Mouse (Mus musculus) G1E (cell line): Measurements from ENCODE around the gene Pfkfb3. TPM values are rescaled to one million over a fixed set of nuclear protein-coding genes. Genes with fewer than 3 reads are reported as not detected.

Experiments used
- ATAC-seq: 2 replicates; pipeline ENCODE4 v1.8.0; 2016; ENCODE audit warnings: mild to moderate bottlenecking; ENCODE audit not compliant: insufficient number of reproducible peaks, poor library complexity, low FRiP score, severe bottlenecking; ENCODE audit errors: extremely low read depth
- DNase-seq: peaks from one replicate; pipeline ENCODE4 v3.0.0; 2012; ENCODE audit warnings: low spot score
- H3K27me3 ChIP-seq: 2 replicates; pipeline ENCODE4 v1.6.1; 2012; ENCODE audit warnings: mild to moderate bottlenecking, low read length, inconsistent platforms; ENCODE audit not compliant: insufficient read depth
- H3K36me3 ChIP-seq: replicated peaks from 2 replicates; pipeline ENCODE3; 2012; ENCODE audit warnings: mild to moderate bottlenecking, inconsistent platforms
- H3K4me1 ChIP-seq: 2 replicates; pipeline ENCODE4 v1.6.1; 2012; ENCODE audit warnings: low read depth, low read length, inconsistent platforms, mixed read lengths; ENCODE audit not compliant: insufficient read depth
- H3K4me3 ChIP-seq: 2 replicates; pipeline ENCODE4 v1.5.1; 2012; ENCODE audit warnings: low read depth, mild to moderate bottlenecking, inconsistent platforms, low read length, moderate library complexity, mixed read lengths
- H3K9me3 ChIP-seq: replicated peaks from 2 replicates; pipeline ENCODE4 v1.6.1; 2012; ENCODE audit warnings: inconsistent platforms
- CTCF ChIP-seq: IDR thresholded peaks from 2 replicates; pipeline ENCODE4 v1.5.1; 2012; ENCODE audit warnings: low read depth, low read length, inconsistent platforms, mixed read lengths
- GATA1 ChIP-seq: IDR thresholded peaks from 2 replicates; pipeline ENCODE4 v1.6.1; 2012; ENCODE audit warnings: borderline replicate concordance, low read length, inconsistent platforms, mixed read lengths
- GATA2 ChIP-seq: IDR thresholded peaks from 2 replicates; pipeline ENCODE4 v1.6.1; 2012; ENCODE audit warnings: low read depth, low read length, inconsistent platforms, borderline replicate concordance
- POLR2AphosphoS5 ChIP-seq: IDR thresholded peaks from 2 replicates; pipeline ENCODE4 v1.6.1; 2012; ENCODE audit warnings: low read depth, low read length, inconsistent platforms; ENCODE audit not compliant: insufficient replicate concordance
- TAL1 ChIP-seq: conservative IDR thresholded peaks from 2 replicates; pipeline ENCODE4 v1.6.1; 2012; ENCODE audit warnings: low read depth, low read length, inconsistent platforms, mixed read lengths
- polyA plus RNA-seq: library from polyadenylated mRNA; stranded (reverse); fragments of >175 nt; gene quantifications from 2 replicates; pipeline ENCODE4 v1.2.3, GENCODE M21; 2012
- total RNA-seq, 2 experiments: library from RNA; stranded (forward) in 1 of 2; stranded (reverse) in 1 of 2; fragments of 200-1000 nt in 1 of 2; fragments of >200 nt in 1 of 2; fragmentation: Nextera tagmentation in 1 of 2; gene quantifications; 2 replicates each; pipeline ENCODE4 v1.2.3; 2014 to 2017

Pfkfb3 gene
- total and polyA plus RNA-seq, 3 experiments, result 1.1 TPM; not detected in 2

DNA sequence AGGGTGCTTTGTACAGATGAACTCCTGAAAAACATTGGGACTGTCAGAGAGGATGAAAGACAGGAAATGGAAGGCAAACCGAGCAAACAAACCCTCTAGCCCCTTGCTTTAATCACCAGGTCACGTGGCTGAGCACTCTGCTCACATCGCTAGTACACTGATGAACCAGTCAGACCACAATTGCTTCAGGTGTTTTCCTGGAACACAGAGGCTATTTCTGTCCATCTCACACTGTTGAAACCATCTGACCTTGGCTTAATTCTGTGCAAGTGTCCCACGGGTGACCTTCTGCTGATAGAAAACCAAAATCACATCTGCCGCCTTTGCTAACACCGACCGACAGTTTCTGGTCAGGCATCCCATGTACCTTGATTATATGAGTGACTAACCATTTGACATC lies 96.0 kb downstream of the Pfkfb3 start:
- TF ChIP-seq GATA1 (no peak), CTCF (no peak), GATA2 (no peak), POLR2AphosphoS5 (no peak), TAL1 (no peak)
- no peak for DNase-seq
- H3K4me3 ChIP-seq, result no peak overlapping the region
- H3K27me3 ChIP-seq, result no peaks in the 10 kb centered on the region
- no peak for ATAC-seq
- H3K4me1 ChIP-seq, result no peaks in the 10 kb centered on the region
- no peaks in the 10 kb centered on the region for H3K9me3 ChIP-seq
- no peaks in the 10 kb centered on the region for H3K36me3 ChIP-seq

DNA sequence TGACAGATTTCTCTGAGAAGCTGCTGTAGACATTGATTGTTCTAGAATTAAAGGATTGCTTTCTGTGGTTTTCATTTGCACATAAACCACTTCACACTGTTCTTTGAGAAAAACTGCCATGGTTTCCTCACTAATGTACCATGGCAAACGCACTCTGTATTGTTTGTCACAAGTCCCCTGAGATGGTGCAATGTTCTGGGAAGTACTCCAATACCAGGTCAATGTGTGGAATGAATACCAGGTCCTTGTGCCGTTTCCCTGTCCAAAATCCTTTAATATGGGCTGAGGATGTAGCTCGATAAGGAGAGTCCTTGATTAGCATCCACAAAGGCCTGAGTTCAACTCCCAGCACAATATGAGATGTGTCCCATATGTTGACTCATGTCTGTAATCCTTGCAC lies 105.2 kb downstream of the Pfkfb3 start:
- DNase-seq, result no peak
- Histone ChIP-seq H3K4me3 (no peak overlapping the region), H3K4me1 (no peaks in the 10 kb centered on the region), H3K27me3 (peaks cover 7% of the 10 kb centered on the region; the same call in 1 of the 2 replicates), H3K36me3 (no peaks in the 10 kb centered on the region), H3K9me3 (no peaks in the 10 kb centered on the region)
- ATAC-seq, result no peak
- TF ChIP-seq POLR2AphosphoS5 (no peak), TAL1 (no peak), GATA1 (no peak), GATA2 (no peak), CTCF (no peak)

DNA sequence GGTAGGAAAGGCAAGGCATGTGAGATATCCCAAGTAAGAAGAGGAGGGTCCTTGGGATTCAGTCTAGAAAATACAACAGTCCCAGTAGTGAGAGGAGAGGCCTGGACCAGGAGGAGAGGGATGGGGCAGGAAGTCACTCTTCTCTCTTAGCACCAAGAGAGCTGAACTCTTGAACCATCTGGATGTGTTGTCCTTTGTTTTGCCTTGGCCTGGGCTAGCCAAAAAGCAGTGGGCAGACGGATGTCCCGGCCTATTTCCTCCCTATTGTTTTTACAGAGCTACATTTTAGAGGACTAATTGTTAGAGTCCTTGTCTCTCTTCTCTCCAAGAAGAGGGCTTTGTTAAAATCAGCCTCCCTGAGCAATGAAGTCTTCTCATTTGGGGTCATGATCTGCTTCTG lies 106.0 kb downstream of the Pfkfb3 start:
- H3K36me3 ChIP-seq, result no peaks in the 10 kb centered on the region
- TF ChIP-seq CTCF (no peak), TAL1 (no peak), GATA2 (no peak), POLR2AphosphoS5 (no peak), GATA1 (no peak)
- no peak overlapping the region for H3K4me3 ChIP-seq
- ATAC-seq, result no peak
- H3K9me3 ChIP-seq, result no peaks in the 10 kb centered on the region
- no peak for DNase-seq
- H3K27me3 ChIP-seq, result peaks cover 7% of the 10 kb centered on the region; the same call in 1 of the 2 replicates
- H3K4me1 ChIP-seq, result no peaks in the 10 kb centered on the region

DNA sequence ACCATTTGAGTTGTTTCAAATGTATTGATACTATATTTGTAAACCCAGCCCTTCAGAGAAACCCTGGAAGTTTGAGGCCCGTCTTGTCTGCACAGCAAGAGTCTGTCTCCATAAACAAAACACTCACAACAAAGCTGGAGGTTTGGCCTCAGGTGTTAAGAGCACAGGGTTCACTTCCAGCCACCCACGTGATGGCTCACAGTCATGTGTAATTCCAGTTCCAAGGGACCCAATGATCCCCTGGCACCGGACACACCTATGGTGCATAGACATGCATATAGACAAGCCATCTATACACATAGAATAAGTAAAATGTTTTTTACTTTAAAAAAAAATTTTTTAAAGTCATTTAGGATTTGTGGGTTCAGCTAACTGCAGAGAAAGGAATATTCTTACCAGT lies 108.2 kb downstream of the Pfkfb3 start:
- H3K36me3 ChIP-seq, result no peaks in the 10 kb centered on the region
- no peak for ATAC-seq
- peaks cover 7% of the 10 kb centered on the region; the same call in 1 of the 2 replicates for H3K27me3 ChIP-seq
- no peak for DNase-seq
- H3K9me3 ChIP-seq, result no peaks in the 10 kb centered on the region
- no peak overlapping the region for H3K4me3 ChIP-seq
- no peaks in the 10 kb centered on the region for H3K4me1 ChIP-seq
- TF ChIP-seq POLR2AphosphoS5, result no peak
- TF ChIP-seq GATA2, result no peak
- no peak for TF ChIP-seq CTCF
- no peak for TF ChIP-seq GATA1
- no peak for TF ChIP-seq TAL1

DNA sequence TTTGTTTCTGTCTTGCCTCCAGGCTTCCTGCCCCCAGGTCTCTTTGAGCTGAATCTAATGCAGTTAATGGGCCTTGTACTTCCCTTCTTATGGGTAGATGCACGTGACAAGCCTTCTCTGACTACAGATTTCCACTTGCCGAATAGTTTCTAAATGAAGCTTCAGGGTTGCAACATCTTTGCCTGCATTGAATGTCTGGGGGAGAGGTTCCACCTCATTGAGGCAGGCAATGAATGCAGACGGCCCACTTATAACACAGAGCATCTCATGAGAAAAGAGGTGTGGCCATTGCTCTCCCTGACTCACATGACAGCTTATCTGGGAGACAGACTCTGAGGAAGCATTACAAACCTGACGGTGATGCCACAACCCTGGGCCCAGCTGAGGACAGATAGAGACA lies 112.0 kb downstream of the Pfkfb3 start:
- Histone ChIP-seq H3K4me3 (no peak overlapping the region), H3K36me3 (no peaks in the 10 kb centered on the region), H3K4me1 (no peaks in the 10 kb centered on the region), H3K27me3 (no peaks in the 10 kb centered on the region), H3K9me3 (no peaks in the 10 kb centered on the region)
- TF ChIP-seq CTCF (no peak), POLR2AphosphoS5 (no peak), GATA1 (no peak), GATA2 (no peak), TAL1 (no peak)
- ATAC-seq (no peak), DNase-seq (no peak)

DNA sequence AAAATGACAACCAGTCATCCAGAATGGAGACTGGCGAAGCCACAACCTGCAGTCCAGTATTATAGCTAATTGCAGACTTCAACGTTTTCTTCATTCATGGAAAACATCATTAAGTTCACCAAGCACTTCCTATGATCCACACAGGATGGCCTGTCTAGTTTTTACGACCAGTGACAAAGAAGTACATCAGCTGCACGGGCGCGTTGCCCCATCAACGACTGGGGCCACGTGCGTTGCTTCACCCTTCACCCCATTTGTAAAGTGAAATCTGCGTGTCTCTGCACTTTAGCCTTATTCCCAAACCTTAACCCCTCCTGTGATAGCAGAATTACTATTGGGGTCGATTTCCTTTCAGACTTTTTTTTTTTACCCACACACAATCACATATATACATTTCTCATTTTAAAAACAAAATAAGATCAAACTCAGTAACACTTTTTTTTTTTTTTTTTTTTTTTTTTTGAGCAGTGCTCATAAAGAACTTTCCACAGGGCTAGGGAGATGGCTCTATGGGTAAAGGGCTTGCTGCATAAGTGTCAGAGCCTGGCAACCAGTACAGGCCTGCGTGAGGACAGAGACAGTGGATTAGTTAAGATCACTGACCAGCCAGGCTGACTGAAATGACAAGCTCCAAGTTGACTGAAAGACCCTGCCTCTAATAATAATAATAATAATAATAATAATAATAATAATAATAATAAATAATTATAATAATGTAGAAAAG lies 115.5 kb downstream of the Pfkfb3 start:
- DNase-seq (no peak), ATAC-seq (no peak)
- Histone ChIP-seq H3K4me3 (no peak overlapping the region), H3K36me3 (no peaks in the 10 kb centered on the region), H3K9me3 (no peaks in the 10 kb centered on the region), H3K4me1 (no peaks in the 10 kb centered on the region), H3K27me3 (no peaks in the 10 kb centered on the region)
- TF ChIP-seq GATA2, result no peak
- TF ChIP-seq POLR2AphosphoS5, result no peak
- no peak for TF ChIP-seq TAL1
- TF ChIP-seq GATA1, result no peak
- no peak for TF ChIP-seq CTCF
